Mouse (Mus musculus) ES-Bruce4 (cell line): ENCODE data around the gene Slc15a3. TPM values are rescaled to one million over a fixed set of nuclear protein-coding genes. Genes with fewer than 3 reads are reported as not detected.

ENCODE experiments used
- H3K27ac ChIP-seq: 2 replicates; pipeline ENCODE4 v1.5.1; 2012; ENCODE audit warnings: low read length, inconsistent platforms; ENCODE audit not compliant: insufficient read depth
- H3K27me3 ChIP-seq: 2 replicates; pipeline ENCODE4 v1.6.1; 2012; ENCODE audit warnings: mild to moderate bottlenecking, low read length, inconsistent platforms; ENCODE audit not compliant: control insufficient read depth, poor library complexity, insufficient read depth, severe bottlenecking
- H3K36me3 ChIP-seq: 2 replicates; pipeline ENCODE4 v1.6.1; 2012; ENCODE audit warnings: inconsistent platforms, mild to moderate bottlenecking, low read length, moderate library complexity; ENCODE audit not compliant: control insufficient read depth, poor library complexity, insufficient read depth, severe bottlenecking
- H3K4me1 ChIP-seq: one replicate; pipeline ENCODE4 v1.8.1; 2011; ENCODE audit warnings: low read length; ENCODE audit not compliant: control insufficient read depth, insufficient read depth
- H3K4me3 ChIP-seq: 2 replicates; pipeline ENCODE4 v1.5.1; 2011; ENCODE audit warnings: low read depth, mild to moderate bottlenecking, low read length
- H3K9ac ChIP-seq: 2 replicates; pipeline ENCODE4 v1.6.1; 2012; ENCODE audit warnings: low read depth, mild to moderate bottlenecking, inconsistent platforms; ENCODE audit not compliant: poor library complexity, severe bottlenecking
- H3K9me3 ChIP-seq: replicated peaks from 2 replicates; pipeline ENCODE4 v1.6.1; 2012; ENCODE audit warnings: mild to moderate bottlenecking, low read length, inconsistent platforms; ENCODE audit not compliant: control insufficient read depth, poor library complexity, insufficient read depth, severe bottlenecking
- CTCF ChIP-seq: IDR thresholded peaks from one replicate; pipeline ENCODE4 v1.8.1; 2011; ENCODE audit warnings: low read depth, low read length
- EP300 ChIP-seq: IDR thresholded peaks from 2 replicates; pipeline ENCODE4 v1.6.1; 2011; ENCODE audit warnings: low read depth, low read length; ENCODE audit not compliant: insufficient read depth
- POLR2A ChIP-seq: IDR thresholded peaks from one replicate; pipeline ENCODE4 v1.8.1; 2011; ENCODE audit warnings: low read length; ENCODE audit not compliant: insufficient read depth
- polyA plus RNA-seq: library from polyadenylated mRNA; stranded (reverse); fragments of >200 nt; gene quantifications from 2 replicates; pipeline ENCODE4 v1.2.4, GENCODE M21; 2011; ENCODE audit warnings: low read depth; ENCODE audit not compliant: missing spikeins, insufficient read depth, insufficient read length

Gene Slc15a3
- polyA plus RNA-seq, 1 experiment = not detected

- no peaks in the 10 kb centered on the region for H3K9me3 ChIP-seq
- H3K27ac ChIP-seq = no peak overlapping the region
- no peak overlapping the region for H3K4me3 ChIP-seq
These were observed 38.5 kb upstream of the Slc15a3 start for GRCm38 (mm10) chr19:10801070-10801469.

GRCm38 (mm10) chr19:10801906-10802305 lies 37.6 kb upstream of the Slc15a3 start:
- Histone ChIP-seq H3K9me3 (no peaks in the 10 kb centered on the region), H3K9ac (no peak overlapping the region), H3K4me1 (no peaks in the 10 kb centered on the region), H3K4me3 (no peak overlapping the region), H3K27ac (no peak overlapping the region), H3K27me3 (no peaks in the 10 kb centered on the region), H3K36me3 (no peaks in the 10 kb centered on the region)
- TF ChIP-seq EP300 (no peak), CTCF (no peak), POLR2A (no peak)

More at GRCm38 (mm10) chr19:10801070-10801469, 38.5 kb upstream of the Slc15a3 start:
- no peaks in the 10 kb centered on the region for H3K27me3 ChIP-seq
- no peak overlapping the region for H3K9ac ChIP-seq
- TF ChIP-seq POLR2A = no peak
- no peak for TF ChIP-seq CTCF
- no peak for TF ChIP-seq EP300
- H3K4me1 ChIP-seq = no peaks in the 10 kb centered on the region
- H3K36me3 ChIP-seq = no peaks in the 10 kb centered on the region

- no peak overlapping the region for H3K27ac ChIP-seq
These were observed 35.8 kb upstream of the Slc15a3 start for GRCm38 (mm10) chr19:10803751-10804150.

GRCm38 (mm10) chr19:10804850-10805660 lies 34.5 kb upstream of the Slc15a3 start:
- TF ChIP-seq CTCF (no peak), EP300 (no peak), POLR2A (no peak)
- Histone ChIP-seq H3K27ac (no peak overlapping the region), H3K9me3 (no peaks in the 10 kb centered on the region), H3K4me1 (no peaks in the 10 kb centered on the region), H3K27me3 (no peaks in the 10 kb centered on the region), H3K9ac (no peak overlapping the region), H3K36me3 (no peaks in the 10 kb centered on the region), H3K4me3 (no peak overlapping the region)

More at GRCm38 (mm10) chr19:10803751-10804150, 35.8 kb upstream of the Slc15a3 start:
- Histone ChIP-seq H3K27me3 (no peaks in the 10 kb centered on the region), H3K9me3 (no peaks in the 10 kb centered on the region), H3K9ac (no peak overlapping the region), H3K4me3 (no peak overlapping the region), H3K36me3 (no peaks in the 10 kb centered on the region), H3K4me1 (no peaks in the 10 kb centered on the region)
- TF ChIP-seq POLR2A = no peak
- no peak for TF ChIP-seq CTCF
- no peak for TF ChIP-seq EP300

- Histone ChIP-seq H3K27me3 (no peaks in the 10 kb centered on the region), H3K4me3 (no peak overlapping the region), H3K9ac (no peak overlapping the region), H3K27ac (no peak overlapping the region), H3K36me3 (no peaks in the 10 kb centered on the region), H3K4me1 (no peaks in the 10 kb centered on the region), H3K9me3 (no peaks in the 10 kb centered on the region)
- no peak for TF ChIP-seq POLR2A
- TF ChIP-seq EP300 = no peak
- TF ChIP-seq CTCF = no peak
These were observed 33.8 kb upstream of the Slc15a3 start for GRCm38 (mm10) chr19:10805661-10806285.
